Mouse (Mus musculus): Measurements from ENCODE around the gene Ntan1. TPM values are rescaled to one million over a fixed set of nuclear protein-coding genes. Genes with fewer than 3 reads are reported as not detected.
"Not testable (repeated sequence)": the region's sequence is repeated elsewhere in the genome, so short reads cannot be mapped to it uniquely, and the experiment has no call there.

Gene Ntan1
- polyA plus RNA-seq, 1 experiment = 55.5 TPM

GRCm38 (mm10) chr16:13851446-13851845 is 32.8 kb downstream of the Ntan1 start:
- 91% methylated on average over 4 of the region's 4 CpGs for WGBS
- Histone ChIP-seq H3K4me1 (ENCODE audit: control insufficient read depth, insufficient read depth, low read length) (peaks cover 3% of the 10 kb centered on the region; the same call in 1 of the 2 replicates), H3K4me3 (replicated peaks; ENCODE audit: extremely low read depth, low read depth, low read length) (no peak overlapping the region)
- TF ChIP-seq CTCF (IDR thresholded peaks at IDR 0.05; ENCODE audit: insufficient read depth, low read length) (no peak), POLR2A (IDR thresholded peaks at IDR 0.05; ENCODE audit: borderline replicate concordance, extremely low read depth, low read depth, low read length) (no peak)
- DNase-seq = no peak

GRCm38 (mm10) chr16:13853886-13854285 is 35.2 kb downstream of the Ntan1 start:
- 92% methylated on average over 4 of the region's 4 CpGs for WGBS
- Histone ChIP-seq H3K4me3 (replicated peaks; ENCODE audit: extremely low read depth, low read depth, low read length) (no peak overlapping the region), H3K4me1 (ENCODE audit: control insufficient read depth, insufficient read depth, low read length) (no peaks in the 10 kb centered on the region)
- DNase-seq = no peak
- TF ChIP-seq CTCF (IDR thresholded peaks at IDR 0.05; ENCODE audit: insufficient read depth, low read length) = no peak
- no peak for TF ChIP-seq POLR2A (IDR thresholded peaks at IDR 0.05; ENCODE audit: borderline replicate concordance, extremely low read depth, low read depth, low read length)

GRCm38 (mm10) chr16:13866076-13866475 is 47.4 kb downstream of the Ntan1 start:
- Histone ChIP-seq H3K4me3 (replicated peaks; ENCODE audit: extremely low read depth, low read depth, low read length) (no peak overlapping the region), H3K4me1 (ENCODE audit: control insufficient read depth, insufficient read depth, low read length) (no peaks in the 10 kb centered on the region; the same call in 1 of the 2 replicates)
- DNase-seq = no peak
- TF ChIP-seq POLR2A (IDR thresholded peaks at IDR 0.05; ENCODE audit: borderline replicate concordance, extremely low read depth, low read depth, low read length) (no peak), CTCF (IDR thresholded peaks at IDR 0.05; ENCODE audit: insufficient read depth, low read length) (no peak)
- 39% methylated on average over 4 of the region's 4 CpGs for WGBS

- DNase-seq = no peak
- WGBS = 31% methylated on average over 5 of the region's 5 CpGs
- TF ChIP-seq POLR2A (IDR thresholded peaks at IDR 0.05; ENCODE audit: borderline replicate concordance, extremely low read depth, low read depth, low read length) (no peak), CTCF (IDR thresholded peaks at IDR 0.05; ENCODE audit: insufficient read depth, low read length) (no peak)
- no peaks in the 10 kb centered on the region; the same call in 1 of the 2 replicates for H3K4me1 ChIP-seq (ENCODE audit: control insufficient read depth, insufficient read depth, low read length)
- no peak overlapping the region for H3K4me3 ChIP-seq (replicated peaks; ENCODE audit: extremely low read depth, low read depth, low read length)
Measured at GRCm38 (mm10) chr16:13866616-13867015, 48.0 kb downstream of the Ntan1 start.

GRCm38 (mm10) chr16:13867406-13867805 is 48.8 kb downstream of the Ntan1 start:
- WGBS = 66% methylated on average over 5 of the region's 5 CpGs
- not testable (repeated sequence) for H3K4me3 ChIP-seq (replicated peaks; ENCODE audit: extremely low read depth, low read depth, low read length); DNase-seq; H3K4me1 ChIP-seq (ENCODE audit: control insufficient read depth, insufficient read depth, low read length)

GRCm38 (mm10) chr16:13867910-13868514 is 49.4 kb downstream of the Ntan1 start:
- H3K4me3 ChIP-seq (replicated peaks; ENCODE audit: extremely low read depth, low read depth, low read length) = no peak overlapping the region
- no peak for DNase-seq
- TF ChIP-seq CTCF (IDR thresholded peaks at IDR 0.05; ENCODE audit: insufficient read depth, low read length) = no peak
- no peak for TF ChIP-seq POLR2A (IDR thresholded peaks at IDR 0.05; ENCODE audit: borderline replicate concordance, extremely low read depth, low read depth, low read length)
- no peaks in the 10 kb centered on the region; the same call in 1 of the 2 replicates for H3K4me1 ChIP-seq (ENCODE audit: control insufficient read depth, insufficient read depth, low read length)
- 64% methylated on average over 42 of the region's 42 CpGs for WGBS

GRCm38 (mm10) chr16:13875483-13875882 is 56.8 kb downstream of the Ntan1 start:
- no peak for DNase-seq
- no peak for TF ChIP-seq POLR2A (IDR thresholded peaks at IDR 0.05; ENCODE audit: borderline replicate concordance, extremely low read depth, low read depth, low read length)
- no peak for TF ChIP-seq CTCF (IDR thresholded peaks at IDR 0.05; ENCODE audit: insufficient read depth, low read length)
- 77% methylated on average over 4 of the region's 4 CpGs for WGBS
- Histone ChIP-seq H3K4me1 (ENCODE audit: control insufficient read depth, insufficient read depth, low read length) (no peaks in the 10 kb centered on the region), H3K4me3 (replicated peaks; ENCODE audit: extremely low read depth, low read depth, low read length) (no peak overlapping the region)

GRCm38 (mm10) chr16:13883094-13883774 is 64.6 kb downstream of the Ntan1 start:
- H3K4me1 ChIP-seq (ENCODE audit: control insufficient read depth, insufficient read depth, low read length) = peaks cover 2% of the 10 kb centered on the region
- DNase-seq = no peak
- H3K4me3 ChIP-seq (replicated peaks; ENCODE audit: extremely low read depth, low read depth, low read length) = no peak overlapping the region
- WGBS = 20% methylated on average over 3 of the region's 3 CpGs
- no peak for TF ChIP-seq POLR2A (IDR thresholded peaks at IDR 0.05; ENCODE audit: borderline replicate concordance, extremely low read depth, low read depth, low read length)
- TF ChIP-seq CTCF (IDR thresholded peaks at IDR 0.05; ENCODE audit: insufficient read depth, low read length) = no peak

Other genes starting within 250 kb of the Ntan1 start
- gene Parn, start 150.7 kb upstream of the Ntan1 start, polyA plus RNA-seq (2012; rRNA removed) = 9.3 and 15.1 TPM in 2 replicates
- gene Bfar, start 147.0 kb upstream of the Ntan1 start, polyA plus RNA-seq (2012; rRNA removed) = 17.3 and 21.7 TPM in 2 replicates
- gene 3110001I22Rik, start 146.9 kb upstream of the Ntan1 start, polyA plus RNA-seq (2012; rRNA removed) = 0.79 and 1.2 TPM in 2 replicates
- 0.97 TPM in 1 of 2 replicates, not detected in the other for gene Pla2g10, start 87.9 kb upstream of the Ntan1 start, polyA plus RNA-seq (2012; rRNA removed)
- 6.5 and 9.2 TPM in 2 replicates for gene Rrn3, start 38.1 kb upstream of the Ntan1 start, polyA plus RNA-seq (2012; rRNA removed)
- 60.8 and 84.5 TPM in 2 replicates for gene Pdxdc1, start 84.3 kb downstream of the Ntan1 start, polyA plus RNA-seq (2012; rRNA removed)
- gene Mpv17l, start 84.3 kb downstream of the Ntan1 start, polyA plus RNA-seq (2012; rRNA removed) = 11.5 and 13.0 TPM in 2 replicates
- 0.20 TPM in 1 of 2 replicates, not detected in the other for gene 2900011O08Rik, start 167.8 kb downstream of the Ntan1 start, polyA plus RNA-seq (2012; rRNA removed)
- gene Ifitm7, start 168.0 kb downstream of the Ntan1 start, polyA plus RNA-seq (2012; rRNA removed) = not detected in 2 replicates